Mouse (Mus musculus) liver, embryonic 11.5 days (tissue): ENCODE measurements around the gene Gm17364. TPM values are rescaled to one million over a fixed set of nuclear protein-coding genes. Genes with fewer than 3 reads are reported as not detected.

Experiments
- ATAC-seq: fragments of 200-750 bp; cut with Nextera tagmentation; replicated peaks from 2 replicates; pipeline ENCODE4 v1.8.0; 2017; ENCODE audit warnings: moderate number of reproducible peaks, mild to moderate bottlenecking, moderate TSS enrichment, moderate library complexity; ENCODE audit not compliant: low FRiP score
- DNase-seq: peaks from one replicate; pipeline ENCODE4 v3.0.0-alpha.2; 2017; ENCODE audit warnings: low spot score
- H3K27ac ChIP-seq: fragments of 300-500 bp; sonication (generic); 2 replicates; pipeline ENCODE4 v1.5.1; 2014; ENCODE audit warnings: mild to moderate bottlenecking, low read depth, low read length, control low read depth
- H3K27me3 ChIP-seq: fragments of 300-500 bp; sonication (generic); replicated peaks from 2 replicates; pipeline ENCODE4 v1.6.1; 2014; ENCODE audit warnings: low read length, mixed read lengths; ENCODE audit not compliant: control insufficient read depth, insufficient read depth
- H3K36me3 ChIP-seq: fragments of 300-500 bp; sonication (generic); 2 replicates; pipeline ENCODE4 v1.6.1; 2014; ENCODE audit warnings: mild to moderate bottlenecking, low read length, moderate library complexity, mixed read lengths; ENCODE audit not compliant: control insufficient read depth, insufficient read depth
- H3K4me1 ChIP-seq: fragments of 300-500 bp; sonication (generic); replicated peaks from 2 replicates; pipeline ENCODE4 v1.6.1; 2014; ENCODE audit warnings: low read length, mixed read lengths; ENCODE audit not compliant: control insufficient read depth, insufficient read depth
- H3K4me2 ChIP-seq: fragments of 300-500 bp; sonication (generic); 2 replicates; pipeline ENCODE4 v1.6.1; 2014; ENCODE audit warnings: mild to moderate bottlenecking, control low read depth, moderate library complexity
- H3K4me3 ChIP-seq: fragments of 300-500 bp; sonication (generic); 2 replicates; pipeline ENCODE4 v1.5.1; 2014; ENCODE audit warnings: low read depth, low read length, control low read depth
- H3K9ac ChIP-seq: fragments of 300-500 bp; sonication (generic); 2 replicates; pipeline ENCODE4 v1.6.1; 2014; ENCODE audit warnings: low read depth, low read length, control low read depth
- H3K9me3 ChIP-seq: fragments of 300-500 bp; sonication (generic); 2 replicates; pipeline ENCODE4 v1.6.1; 2016; ENCODE audit warnings: low read length, inconsistent platforms, mixed read lengths; ENCODE audit not compliant: control insufficient read depth
- WGBS: fragments of 180-500 bp; shearing (Covaris S2); extraction: QIAGEN DNeasy Blood & Tissue Kit; methylation state at CpG from one replicate; pipeline ENCODE4 v1.1.7; 2014; 5-methylcytosine and 5-hydroxymethylcytosine counted together
- polyA plus RNA-seq: library from polyadenylated mRNA; unstranded; fragments of >200 nt; fragmentation: Nextera tagmentation; extraction: Ambion mirVana; gene quantifications from 2 replicates; pipeline ENCODE4 v1.2.1, GENCODE M21; 2014

Gene Gm17364
- polyA plus RNA-seq: not detected in 2 replicates

DNA sequence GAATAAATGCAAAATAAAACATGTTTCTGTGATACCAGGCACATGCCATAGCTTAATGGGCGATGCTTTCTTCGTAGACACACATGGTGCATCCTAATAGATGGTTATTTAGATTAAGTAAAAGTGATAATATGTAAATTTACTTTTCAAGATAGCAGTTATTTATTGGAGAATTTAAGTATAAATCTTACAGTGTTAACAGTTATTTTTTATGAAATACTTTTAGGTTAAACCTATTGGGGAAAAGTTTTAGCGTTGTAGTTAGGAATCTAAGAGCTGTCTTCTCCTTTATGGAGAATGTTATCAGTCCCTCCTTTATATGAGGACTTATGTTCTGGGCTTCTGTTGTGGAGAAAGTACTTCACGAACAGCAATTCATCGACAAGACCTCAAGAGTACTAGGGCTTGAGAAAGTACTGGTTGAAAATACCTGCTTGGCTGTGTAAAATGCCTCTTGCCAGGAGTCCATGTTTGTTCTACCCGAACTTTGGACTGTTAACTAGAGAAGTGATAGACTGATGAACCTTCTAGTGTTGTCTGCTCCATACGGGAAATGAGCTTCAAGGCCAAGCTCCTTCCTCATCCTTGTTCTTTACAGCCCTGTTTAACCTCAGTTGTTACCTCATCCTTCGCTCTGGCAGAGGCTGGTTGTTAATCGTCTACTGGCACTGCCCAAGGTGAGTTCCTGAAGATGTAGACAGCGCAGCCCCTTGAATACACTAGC, at the start of gene Gm17364:
Gm17364 (minus strand) TSS at position 51 of the 724 bp plus-strand sequence.
- no peaks in the 10 kb centered on the region for H3K9me3 ChIP-seq
- ATAC-seq (no peak), DNase-seq (no peak)
- no peaks in the 10 kb centered on the region for H3K4me1 ChIP-seq
- H3K36me3 ChIP-seq: no peaks in the 10 kb centered on the region; the same call in none of the 2 replicates
- no peak within 1 kb of the TSS for H3K27ac ChIP-seq
- no peak within 1 kb of the TSS for H3K4me2 ChIP-seq
- H3K4me3 ChIP-seq: no peak within 1 kb of the TSS
- no peaks in the 10 kb centered on the region for H3K27me3 ChIP-seq
- no peak within 1 kb of the TSS for H3K9ac ChIP-seq
- WGBS: 89% methylated on average over 10 of the region's 10 CpGs

DNA sequence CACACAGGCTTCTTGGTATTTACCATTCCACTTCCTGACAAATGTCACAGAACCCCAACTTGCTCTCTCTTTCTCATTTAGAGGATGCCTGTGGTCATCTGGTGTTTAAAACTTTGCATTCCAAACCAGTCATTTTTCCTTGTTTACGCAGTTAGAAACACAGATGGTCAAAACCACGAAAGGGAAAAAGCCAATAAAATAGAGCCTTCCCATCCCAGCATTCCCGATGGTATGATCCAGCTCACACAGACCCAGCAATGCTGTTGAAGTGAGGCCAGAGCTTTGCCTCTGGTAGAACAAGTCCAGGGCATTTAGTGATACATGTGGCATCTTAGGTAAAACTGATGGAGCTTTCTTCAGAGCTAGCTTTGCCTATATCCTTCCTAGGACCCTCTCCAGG, 47.7 kb upstream of the Gm17364 start:
- Histone ChIP-seq H3K4me3 (no peak overlapping the region), H3K4me1 (no peaks in the 10 kb centered on the region), H3K36me3 (no peaks in the 10 kb centered on the region), H3K9ac (no peak overlapping the region), H3K27ac (no peak overlapping the region), H3K9me3 (no peaks in the 10 kb centered on the region), H3K27me3 (no peaks in the 10 kb centered on the region), H3K4me2 (no peak overlapping the region)
- WGBS: 75% methylated on average over 3 of the region's 3 CpGs
- DNase-seq (no peak), ATAC-seq (no peak)

DNA sequence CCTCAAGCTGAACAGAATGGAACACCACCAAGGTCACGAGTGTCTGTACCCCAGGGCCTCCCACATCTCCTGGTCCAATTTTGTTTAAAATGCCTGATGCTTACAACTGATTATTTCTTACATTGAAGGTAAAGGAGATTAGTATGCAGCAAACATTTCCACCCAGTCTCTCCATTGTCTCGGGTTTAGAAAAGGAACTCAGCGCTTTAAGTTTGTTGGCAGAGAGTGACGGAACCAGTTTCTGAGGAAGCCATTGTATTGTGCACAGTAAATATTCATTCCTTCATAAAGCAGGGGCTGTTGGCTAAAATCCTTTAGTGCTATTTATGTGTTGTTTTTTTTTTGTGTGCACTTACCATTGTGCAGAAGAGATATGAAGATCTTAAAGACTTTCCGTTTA, 47.0 kb upstream of the Gm17364 start:
- Histone ChIP-seq H3K4me1 (no peaks in the 10 kb centered on the region), H3K9ac (no peak overlapping the region), H3K27me3 (no peaks in the 10 kb centered on the region), H3K36me3 (no peaks in the 10 kb centered on the region), H3K4me3 (no peak overlapping the region), H3K27ac (no peak overlapping the region), H3K9me3 (no peaks in the 10 kb centered on the region), H3K4me2 (no peak overlapping the region)
- 92% methylated on average over 5 of the region's 5 CpGs for WGBS
- ATAC-seq (no peak), DNase-seq (no peak)

DNA sequence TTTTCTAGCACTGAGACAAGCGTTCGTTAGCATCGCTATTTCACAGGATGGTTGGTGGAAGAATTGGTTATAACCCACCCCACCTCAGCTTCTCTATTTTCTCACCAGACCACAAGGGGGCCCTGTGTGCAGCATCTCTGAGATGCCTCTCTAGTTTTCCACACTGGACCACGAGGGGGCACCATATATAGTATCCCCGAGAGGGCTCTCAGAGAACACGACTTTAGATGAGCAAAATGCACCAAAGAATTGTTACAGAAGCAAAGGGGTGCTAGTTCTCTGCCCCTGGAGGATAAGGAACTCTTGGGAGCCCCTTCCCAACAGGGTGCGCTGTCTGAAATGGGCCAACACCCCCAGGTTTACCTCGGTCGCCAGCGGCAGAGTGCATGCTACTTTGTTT, 28.9 kb upstream of the Gm17364 start:
- Histone ChIP-seq H3K4me3 (no peak overlapping the region), H3K9ac (no peak overlapping the region), H3K4me2 (no peak overlapping the region), H3K4me1 (no peaks in the 10 kb centered on the region), H3K27me3 (no peaks in the 10 kb centered on the region), H3K27ac (no peak overlapping the region), H3K9me3 (no peaks in the 10 kb centered on the region), H3K36me3 (no peaks in the 10 kb centered on the region)
- ATAC-seq (no peak), DNase-seq (peak; percentile 49)
- whole genome bisulfite sequencing: 58% methylated on average over 10 of the region's 10 CpGs

DNA sequence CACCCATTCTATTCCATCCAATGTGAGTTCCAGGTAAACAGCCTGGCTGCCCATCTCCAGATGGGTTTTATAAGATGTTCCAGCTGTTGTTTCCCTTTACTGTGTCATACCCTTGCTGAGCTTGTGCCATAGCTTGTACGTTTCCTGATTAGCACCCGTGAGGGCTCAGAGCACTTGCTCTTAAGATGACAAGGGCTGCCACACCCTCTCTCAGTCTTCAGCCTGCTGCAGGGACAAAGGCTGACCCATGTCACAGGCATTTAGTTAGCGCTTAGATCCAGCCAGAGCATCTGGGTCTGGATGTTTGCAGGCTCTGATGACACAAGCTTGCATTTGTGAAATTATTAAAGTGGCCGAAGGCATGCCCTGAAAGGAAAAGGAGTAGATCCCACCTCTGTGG, 26.3 kb upstream of the Gm17364 start:
- Histone ChIP-seq H3K9ac (no peak overlapping the region), H3K4me2 (no peak overlapping the region), H3K9me3 (no peaks in the 10 kb centered on the region), H3K27me3 (no peaks in the 10 kb centered on the region), H3K4me1 (no peaks in the 10 kb centered on the region), H3K36me3 (no peaks in the 10 kb centered on the region), H3K4me3 (no peak overlapping the region), H3K27ac (no peak overlapping the region)
- 64% methylated on average over 4 of the region's 4 CpGs for WGBS
- DNase-seq: no peak
- ATAC-seq: no peak

DNA sequence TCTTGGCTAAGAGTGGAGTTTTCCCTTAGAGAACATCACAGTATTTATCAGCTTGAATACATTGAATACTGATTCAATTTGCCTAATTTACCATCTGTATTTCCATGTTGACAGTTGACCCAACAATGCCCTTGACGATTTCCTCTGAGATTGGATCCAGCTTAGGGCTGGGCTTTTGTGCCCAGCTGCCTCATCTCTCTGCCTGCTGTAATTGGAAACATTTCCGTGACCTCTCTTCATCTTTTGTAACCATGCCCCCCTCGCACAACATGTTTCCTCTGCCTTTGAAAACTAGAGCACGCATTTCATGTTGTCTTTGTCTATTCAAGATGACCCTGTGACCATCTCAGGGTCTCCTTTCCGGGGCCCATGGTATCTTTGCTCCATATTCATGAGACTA, 25.2 kb upstream of the Gm17364 start:
- Histone ChIP-seq H3K4me1 (no peaks in the 10 kb centered on the region), H3K36me3 (no peaks in the 10 kb centered on the region), H3K9me3 (no peaks in the 10 kb centered on the region), H3K27ac (no peak overlapping the region), H3K4me3 (no peak overlapping the region), H3K27me3 (no peaks in the 10 kb centered on the region), H3K9ac (no peak overlapping the region), H3K4me2 (no peak overlapping the region)
- DNase-seq (no peak), ATAC-seq (no peak)
- WGBS: 60% methylated on average over 5 of the region's 5 CpGs

DNA sequence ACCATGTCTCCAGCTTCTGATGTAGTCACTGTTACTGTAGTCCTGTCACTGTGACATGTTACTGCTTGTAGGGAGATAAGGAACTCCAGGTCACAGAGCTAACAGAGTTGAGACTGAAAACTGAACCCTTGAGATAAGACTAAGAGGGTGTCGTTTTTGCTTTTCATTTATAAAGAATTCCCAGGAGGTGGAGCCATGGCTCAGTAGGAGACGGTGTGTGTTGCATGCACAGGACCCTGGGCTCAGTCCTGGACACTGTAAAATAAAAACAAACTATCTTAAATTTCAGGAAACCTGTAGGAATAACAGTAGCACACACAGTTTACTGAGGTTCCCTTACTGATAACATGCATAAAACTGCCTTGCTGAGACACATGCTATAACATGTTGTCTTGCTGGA, 24.8 kb upstream of the Gm17364 start:
- Histone ChIP-seq H3K9ac (no peak overlapping the region), H3K9me3 (no peaks in the 10 kb centered on the region), H3K27ac (no peak overlapping the region), H3K27me3 (no peaks in the 10 kb centered on the region), H3K4me1 (no peaks in the 10 kb centered on the region), H3K36me3 (no peaks in the 10 kb centered on the region), H3K4me2 (no peak overlapping the region), H3K4me3 (no peak overlapping the region)
- 19% methylated on average over 2 of the region's 2 CpGs for WGBS
- 0 out of 2 replicates have a peak, but pooled peaks have one; percentile 12 for ATAC-seq
- no peak for DNase-seq

DNA sequence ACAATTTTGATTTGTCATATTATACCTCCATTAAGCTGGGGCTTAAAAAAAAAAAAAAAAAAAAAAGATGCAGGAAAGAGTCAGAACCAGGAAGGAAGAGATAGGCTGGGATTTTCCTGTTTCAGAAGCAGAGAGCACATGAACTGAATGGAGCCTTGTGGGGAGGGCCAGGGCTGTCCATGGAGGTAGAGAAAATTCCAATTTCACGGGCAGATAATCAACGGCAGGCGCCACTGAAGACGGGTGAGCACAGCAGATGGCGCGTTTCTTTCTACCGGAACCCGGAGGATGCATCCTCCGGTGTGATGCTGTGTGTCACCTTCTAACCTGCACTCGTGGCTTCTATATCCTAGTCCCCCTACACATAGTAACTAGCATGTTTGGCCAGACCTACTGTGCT, 22.6 kb upstream of the Gm17364 start:
- no peak overlapping the region for H3K9ac ChIP-seq
- H3K4me2 ChIP-seq: no peak overlapping the region
- H3K9me3 ChIP-seq: no peaks in the 10 kb centered on the region
- ATAC-seq: no peak
- H3K36me3 ChIP-seq: no peaks in the 10 kb centered on the region
- no peak overlapping the region for H3K27ac ChIP-seq
- no peaks in the 10 kb centered on the region for H3K27me3 ChIP-seq
- no peaks in the 10 kb centered on the region for H3K4me1 ChIP-seq
- no peak for DNase-seq
- H3K4me3 ChIP-seq: no peak overlapping the region
- 81% methylated on average over 10 of the region's 10 CpGs for WGBS

DNA sequence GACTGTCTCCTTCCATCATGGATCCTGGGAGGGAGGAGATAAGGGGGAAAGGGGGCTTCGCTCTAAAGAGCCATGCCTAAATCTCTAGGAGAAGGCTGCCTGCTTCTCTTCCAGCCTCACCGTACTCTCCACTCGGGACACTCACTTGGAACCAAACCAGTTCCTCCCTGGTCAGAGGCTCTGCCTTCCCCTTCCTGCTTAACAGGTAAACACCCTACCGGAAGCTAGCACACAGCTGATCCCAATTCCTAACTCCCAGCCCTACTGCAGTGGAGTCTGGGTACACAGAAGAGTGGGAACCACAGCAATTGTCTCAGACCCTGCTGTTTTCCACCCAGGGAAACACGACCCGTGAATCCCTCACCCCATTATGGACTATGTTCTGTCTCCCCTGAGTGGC, 22.1 kb upstream of the Gm17364 start:
- no peak overlapping the region for H3K4me2 ChIP-seq
- H3K27ac ChIP-seq: no peak overlapping the region
- H3K27me3 ChIP-seq: no peaks in the 10 kb centered on the region
- no peak overlapping the region for H3K4me3 ChIP-seq
- no peaks in the 10 kb centered on the region for H3K36me3 ChIP-seq
- WGBS: 58% methylated on average over 6 of the region's 6 CpGs
- ATAC-seq (no peak), DNase-seq (no peak)
- H3K9me3 ChIP-seq: no peaks in the 10 kb centered on the region
- no peaks in the 10 kb centered on the region for H3K4me1 ChIP-seq
- no peak overlapping the region for H3K9ac ChIP-seq
